8 mouse cellular contexts compared by ENCODE assay signal in genomic region chr19:57543681-57544214, GRCm38 (mm10).
DNase-seq lines count a peak whose midpoint lies in the region; ATAC-seq and TF ChIP-seq lines count a peak whose summit lies in the region.

No protein-coding gene starts in this region.

- H3K9me3 ChIP-seq in forebrain, embryonic 15.5 days, result no peaks in the 10 kb centered on the region
- no peaks in the 10 kb centered on the region for H3K9me3 ChIP-seq in hindbrain, embryonic 15.5 days

- H3K27me3 ChIP-seq in forebrain, embryonic 15.5 days, result no peaks in the 10 kb centered on the region
- no peaks in the 10 kb centered on the region for H3K27me3 ChIP-seq in hindbrain, embryonic 15.5 days
- no peaks in the 10 kb centered on the region for H3K27me3 ChIP-seq in myocyte (ENCODE audit: control insufficient read depth, insufficient read depth, insufficient read length)

- H3K79me2 ChIP-seq in myocyte (ENCODE audit: control insufficient read depth, insufficient read depth), result no peaks in the 10 kb centered on the region

- H3K36me3 ChIP-seq in forebrain, embryonic 15.5 days, result no peaks in the 10 kb centered on the region
- H3K36me3 ChIP-seq in hindbrain, embryonic 15.5 days, result no peaks in the 10 kb centered on the region
- no peaks in the 10 kb centered on the region for H3K36me3 ChIP-seq in myocyte (ENCODE audit: control insufficient read depth, insufficient read depth)

- peak overlapping the region; percentile 6 for H3K27ac ChIP-seq in forebrain, embryonic 15.5 days (replicated peaks)
- peak overlapping the region; percentile 49 for H3K27ac ChIP-seq in hindbrain, embryonic 15.5 days (replicated peaks)

- intact Hi-C loops in left cerebral cortex, postnatal 36 days (cut with DNase I), result loop anchor here (10.0 kb wide), 1 partner anchor 379 kb away; no protein-coding TSS in a partner anchor

- peak overlapping the region; percentile 13 for H3K4me2 ChIP-seq in forebrain, embryonic 15.5 days (replicated peaks)
- peak overlapping the region; percentile 44 for H3K4me2 ChIP-seq in hindbrain, embryonic 15.5 days
- peak overlapping the region; percentile 69 for H3K4me2 ChIP-seq in myocyte (ENCODE audit: low read depth)

- ATAC-seq in forebrain, embryonic 15.5 days (replicated peaks), result 0 out of 2 replicates have a peak, but pooled peaks have one; percentile 45
- peak; percentile 75 for ATAC-seq in hindbrain, embryonic 15.5 days (ENCODE audit: low FRiP score, low read depth)

- H3ac ChIP-seq in myocyte (ENCODE audit: control insufficient read depth, insufficient read length), result no peak overlapping the region

- WGBS in forebrain, embryonic 15.5 days, result 9% methylated on average over 13 of the region's 13 CpGs
- 8% methylated on average over 13 of the region's 13 CpGs for WGBS in hindbrain, embryonic 15.5 days

- no peak overlapping the region for H3K9ac ChIP-seq in forebrain, embryonic 15.5 days (replicated peaks)
- H3K9ac ChIP-seq in hindbrain, embryonic 15.5 days, result no peak overlapping the region

- H3K4me3 ChIP-seq in forebrain, embryonic 15.5 days, result no peak overlapping the region
- H3K4me3 ChIP-seq in hindbrain, embryonic 15.5 days, result 0 out of 2 replicates have a peak overlapping the region, but pooled peaks have one; percentile 9
- H3K4me3 ChIP-seq in myocyte, result no peak overlapping the region

- TF ChIP-seq POLR2A in myocyte (IDR thresholded peaks at IDR 0.05; ENCODE audit: insufficient read length, low read depth), result no peak

- DNase-seq in A20 (ENCODE audit: low read depth, low spot score), result peak; percentile 30
- DNase-seq in cerebellum, adult 11-12 months, result peak; percentile 81
- DNase-seq in left cerebral cortex, postnatal 36 days (ENCODE audit: low spot score in 2 of 2), result peak; percentile 58 to 59
- no peak for DNase-seq in ovary, postnatal 10 days (ENCODE audit: low spot score)
- DNase-seq in adipocyte (ENCODE audit: low spot score), result no peak

- H3K4me1 ChIP-seq in forebrain, embryonic 15.5 days, result peaks cover 19% of the 10 kb centered on the region
- peaks cover 23% of the 10 kb centered on the region for H3K4me1 ChIP-seq in hindbrain, embryonic 15.5 days (replicated peaks)

TF ChIP-seq in myocyte, 11 proteins besides CTCF, POLR2A, EP300 and RAD21:
- TF ChIP-seq USF1 (IDR thresholded peaks at IDR 0.05; ENCODE audit: low read depth) (no peak), MYOG (IDR thresholded peaks at IDR 0.05; ENCODE audit: control insufficient read depth in 1 of 3, insufficient read depth in 1 of 3, insufficient read length in 2 of 3, low read depth in 2 of 3) (no peak), TCF12 (IDR thresholded peaks at IDR 0.05; ENCODE audit: insufficient read depth, poor library complexity, severe bottlenecking) (no peak), TCF3 (IDR thresholded peaks at IDR 0.05; ENCODE audit: insufficient read length, low read depth) (no peak), SRF (IDR thresholded peaks at IDR 0.05; ENCODE audit: control insufficient read depth, insufficient read length, low read depth) (no peak), REST (IDR thresholded peaks at IDR 0.05; ENCODE audit: insufficient read depth, insufficient read length) (no peak), E2F4 (IDR thresholded peaks at IDR 0.05; ENCODE audit: insufficient read depth) (no peak), POLR2AphosphoS2 (IDR thresholded peaks at IDR 0.05; ENCODE audit: insufficient read length, low read depth) (no peak), MYOD1 (IDR thresholded peaks at IDR 0.05; ENCODE audit: control insufficient read depth in 1 of 3, insufficient read length in 2 of 3, low read depth in 2 of 3) (no peak), CEBPB (IDR thresholded peaks at IDR 0.05; ENCODE audit: insufficient read depth, poor library complexity, severe bottlenecking) (no peak), MAX (IDR thresholded peaks at IDR 0.05; ENCODE audit: low read depth) (no peak)

Comparison
In these comparisons a context has a peak if more than half of its experiments do, and no peak if none do; other contexts are left out.
1. DNase-seq: peak in A20 (single experiment), cerebellum, adult 11-12 months (single experiment) and left cerebral cortex, postnatal 36 days (2 of 2); none in ovary, postnatal 10 days (single experiment) and adipocyte (single experiment).
2. H3K4me2 ChIP-seq: peak in every context shown above with its lines; median percentile 69 in myocyte; 44 in hindbrain, embryonic 15.5 days; 13 in forebrain, embryonic 15.5 days.